Mouse (Mus musculus): Measurements from ENCODE around the gene Pdhb.

DNA sequence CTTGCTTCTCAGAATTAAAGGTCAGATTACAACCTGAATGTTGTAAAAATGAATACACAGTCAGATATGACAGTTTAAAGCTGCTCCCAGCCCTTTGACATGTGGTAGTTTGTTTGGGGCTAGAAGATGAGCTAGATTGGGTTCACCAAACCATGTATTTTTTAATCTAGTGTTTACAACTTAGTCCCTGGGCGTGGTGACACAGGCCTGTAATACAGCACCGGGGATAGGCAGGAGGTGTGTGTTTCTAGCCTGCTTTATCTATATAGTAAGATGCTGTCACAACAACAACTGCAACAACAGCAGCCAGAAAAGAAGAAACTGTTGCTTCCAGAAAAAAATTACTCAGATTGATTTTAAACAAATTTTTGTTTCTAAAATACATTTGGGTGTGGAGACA is 48.1 kb upstream of the Pdhb start:
- no peak for TF ChIP-seq POLR2A (IDR thresholded peaks at IDR 0.05; ENCODE audit: borderline replicate concordance, extremely low read depth, low read depth, low read length)
- TF ChIP-seq CTCF (IDR thresholded peaks at IDR 0.05; ENCODE audit: insufficient read depth, low read length), result no peak

Measured in lung, adult 2 months (tissue).